Mouse (Mus musculus) neural tube, embryonic 11.5 days (tissue): Measurements from ENCODE around the gene Parm1. TPM values are rescaled to one million over a fixed set of nuclear protein-coding genes. Genes with fewer than 3 reads are reported as not detected.

Source experiments
- ATAC-seq: fragments of 200-750 bp; cut with Nextera tagmentation; 2 replicates; pipeline ENCODE4 v1.8.0; 2017; ENCODE audit warnings: moderate number of reproducible peaks, mild to moderate bottlenecking, moderate TSS enrichment, moderate library complexity; ENCODE audit not compliant: insufficient read depth, low FRiP score, low TSS enrichment
- DNase-seq: peaks from one replicate; pipeline ENCODE4 v3.0.0-alpha.2; 2015; ENCODE audit warnings: low spot score
- H3K27ac ChIP-seq: fragments of 300-500 bp; sonication (generic); 2 replicates; pipeline ENCODE4 v1.5.1; 2014; ENCODE audit warnings: low read depth, mild to moderate bottlenecking, low read length
- H3K27me3 ChIP-seq: fragments of 300-500 bp; sonication (generic); 2 replicates; pipeline ENCODE4 v1.6.1; 2014; ENCODE audit warnings: mild to moderate bottlenecking, low read length, mixed read lengths; ENCODE audit not compliant: control insufficient read depth, insufficient read depth
- H3K36me3 ChIP-seq: fragments of 300-500 bp; sonication (generic); 2 replicates; pipeline ENCODE4 v1.6.1; 2014; ENCODE audit warnings: mild to moderate bottlenecking, low read length, moderate library complexity, mixed read lengths; ENCODE audit not compliant: control insufficient read depth, insufficient read depth
- H3K4me1 ChIP-seq: fragments of 300-500 bp; sonication (generic); 2 replicates; pipeline ENCODE4 v1.6.1; 2014; ENCODE audit warnings: low read length, mixed read lengths; ENCODE audit not compliant: control insufficient read depth, insufficient read depth
- H3K4me2 ChIP-seq: fragments of 300-500 bp; sonication (generic); 2 replicates; pipeline ENCODE4 v1.6.1; 2014; ENCODE audit warnings: low read depth, mild to moderate bottlenecking, moderate library complexity
- H3K4me3 ChIP-seq: fragments of 300-500 bp; sonication (generic); 2 replicates; pipeline ENCODE4 v1.5.1; 2014; ENCODE audit warnings: low read depth, low read length
- H3K9ac ChIP-seq: fragments of 300-500 bp; sonication (generic); 2 replicates; pipeline ENCODE4 v1.6.1; 2014; ENCODE audit warnings: mild to moderate bottlenecking, low read length
- H3K9me3 ChIP-seq: fragments of 300-500 bp; sonication (generic); 2 replicates; pipeline ENCODE4 v1.6.1; 2016; ENCODE audit warnings: low read length; ENCODE audit not compliant: control insufficient read depth
- WGBS: fragments of 180-500 bp; shearing (Covaris S2); extraction: QIAGEN DNeasy Blood & Tissue Kit; methylation state at CpG from one replicate; pipeline ENCODE4 v1.1.7; 2014; 5-methylcytosine and 5-hydroxymethylcytosine counted together
- polyA plus RNA-seq: library from polyadenylated mRNA; unstranded; fragments of >200 nt; fragmentation: Nextera tagmentation; extraction: Ambion mirVana; gene quantifications from 2 replicates; pipeline ENCODE4 v1.2.1, GENCODE M21; 2014

The Parm1 gene
- polyA plus RNA-seq, 1 experiment from 2014 or later, result 17.6 TPM

GRCm38 (mm10) chr5:91610499-91610898, 93.1 kb downstream of the Parm1 start:
- H3K9me3 ChIP-seq, result no peaks in the 10 kb centered on the region
- ATAC-seq (no peak), DNase-seq (no peak)
- no peaks in the 10 kb centered on the region for H3K4me1 ChIP-seq
- H3K27ac ChIP-seq, result no peak overlapping the region
- no peaks in the 10 kb centered on the region for H3K36me3 ChIP-seq
- H3K4me2 ChIP-seq, result no peak overlapping the region
- H3K27me3 ChIP-seq, result no peaks in the 10 kb centered on the region
- H3K9ac ChIP-seq, result no peak overlapping the region
- H3K4me3 ChIP-seq, result no peak overlapping the region
- WGBS, result 85% methylated on average over 2 of the region's 2 CpGs

- Histone ChIP-seq H3K27ac (no peak overlapping the region), H3K4me3 (no peak overlapping the region), H3K27me3 (no peaks in the 10 kb centered on the region), H3K9ac (no peak overlapping the region), H3K4me2 (no peak overlapping the region), H3K36me3 (no peaks in the 10 kb centered on the region), H3K9me3 (no peaks in the 10 kb centered on the region), H3K4me1 (no peaks in the 10 kb centered on the region)
- ATAC-seq (no peak), DNase-seq (no peak)
- WGBS, result 86% methylated on average over 3 of the region's 3 CpGs
Observed at GRCm38 (mm10) chr5:91611589-91611988, 94.2 kb downstream of the Parm1 start.

DNA sequence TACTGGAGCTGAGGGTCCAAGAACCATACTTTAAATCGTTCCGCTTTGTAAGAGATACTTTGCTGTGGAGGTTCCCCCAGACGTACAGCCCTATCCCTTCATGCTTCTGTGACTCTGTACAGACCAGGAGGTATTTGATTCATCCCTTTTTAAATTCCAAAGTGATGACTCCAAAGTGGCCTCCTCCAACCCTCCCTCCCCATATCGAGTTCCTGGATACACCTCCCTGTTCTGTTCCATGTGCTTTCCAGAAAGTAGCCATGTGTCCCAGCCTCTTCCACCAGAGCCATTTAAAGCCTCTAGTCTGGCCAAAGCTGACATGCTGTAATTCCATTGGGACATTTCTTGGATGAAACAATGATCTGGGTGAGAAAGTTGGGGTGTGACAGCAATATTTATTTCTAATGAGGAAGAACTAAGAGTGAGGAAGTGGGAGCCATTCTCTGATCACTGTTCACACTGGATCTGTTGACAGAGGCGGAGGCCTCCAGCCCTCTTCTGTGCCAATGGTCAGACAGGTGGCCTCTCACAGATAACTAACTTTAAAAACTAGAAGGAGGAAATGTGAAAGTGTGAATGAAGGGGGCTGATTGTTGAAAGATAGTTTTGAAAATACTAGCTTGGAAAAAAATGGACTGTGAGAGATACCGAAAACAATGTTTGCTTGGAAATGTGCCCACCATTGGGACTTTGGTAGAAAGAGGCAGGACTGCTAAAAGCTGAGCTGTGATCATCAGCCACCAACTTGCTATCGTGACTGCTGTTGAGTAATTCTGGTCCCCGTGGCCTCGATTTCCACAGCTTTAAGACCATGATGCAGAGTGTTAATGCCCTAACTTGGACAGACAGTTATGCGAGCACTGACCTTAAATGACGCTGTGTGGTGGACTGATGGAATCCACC, 100.2 kb downstream of the Parm1 start:
- WGBS, result 89% methylated on average over 11 of the region's 11 CpGs
- H3K36me3 ChIP-seq, result no peaks in the 10 kb centered on the region
- H3K27me3 ChIP-seq, result no peaks in the 10 kb centered on the region
- H3K4me1 ChIP-seq, result no peaks in the 10 kb centered on the region
- no peak overlapping the region for H3K9ac ChIP-seq
- H3K4me3 ChIP-seq, result no peak overlapping the region
- DNase-seq, result no peak
- no peak for ATAC-seq
- H3K9me3 ChIP-seq, result no peaks in the 10 kb centered on the region
- H3K27ac ChIP-seq, result no peak overlapping the region
- H3K4me2 ChIP-seq, result no peak overlapping the region

GRCm38 (mm10) chr5:91618661-91619173, 101.3 kb downstream of the Parm1 start:
- ATAC-seq, result no peak
- Histone ChIP-seq H3K4me3 (no peak overlapping the region), H3K27ac (no peak overlapping the region), H3K4me1 (no peaks in the 10 kb centered on the region), H3K27me3 (no peaks in the 10 kb centered on the region), H3K4me2 (no peak overlapping the region), H3K36me3 (no peaks in the 10 kb centered on the region), H3K9me3 (no peaks in the 10 kb centered on the region), H3K9ac (no peak overlapping the region)
- DNase-seq, result no peak
- 86% methylated on average over 4 of the region's 4 CpGs for WGBS

- Histone ChIP-seq H3K9me3 (no peaks in the 10 kb centered on the region), H3K4me3 (no peak overlapping the region), H3K9ac (no peak overlapping the region), H3K27ac (no peak overlapping the region), H3K4me1 (no peaks in the 10 kb centered on the region), H3K27me3 (no peaks in the 10 kb centered on the region), H3K36me3 (no peaks in the 10 kb centered on the region), H3K4me2 (no peak overlapping the region)
- DNase-seq, result no peak
- ATAC-seq, result no peak
- WGBS, result 93% methylated on average over 6 of the region's 6 CpGs
Observed at GRCm38 (mm10) chr5:91621197-91621596, 103.8 kb downstream of the Parm1 start.

- Histone ChIP-seq H3K9me3 (no peaks in the 10 kb centered on the region), H3K27me3 (no peaks in the 10 kb centered on the region), H3K4me2 (no peak overlapping the region), H3K36me3 (no peaks in the 10 kb centered on the region), H3K9ac (no peak overlapping the region), H3K4me1 (no peaks in the 10 kb centered on the region), H3K27ac (no peak overlapping the region), H3K4me3 (no peak overlapping the region)
- WGBS, result 93% methylated on average over 7 of the region's 7 CpGs
- ATAC-seq (no peak), DNase-seq (no peak)
Observed at GRCm38 (mm10) chr5:91626823-91627222, 109.4 kb downstream of the Parm1 start.

DNA sequence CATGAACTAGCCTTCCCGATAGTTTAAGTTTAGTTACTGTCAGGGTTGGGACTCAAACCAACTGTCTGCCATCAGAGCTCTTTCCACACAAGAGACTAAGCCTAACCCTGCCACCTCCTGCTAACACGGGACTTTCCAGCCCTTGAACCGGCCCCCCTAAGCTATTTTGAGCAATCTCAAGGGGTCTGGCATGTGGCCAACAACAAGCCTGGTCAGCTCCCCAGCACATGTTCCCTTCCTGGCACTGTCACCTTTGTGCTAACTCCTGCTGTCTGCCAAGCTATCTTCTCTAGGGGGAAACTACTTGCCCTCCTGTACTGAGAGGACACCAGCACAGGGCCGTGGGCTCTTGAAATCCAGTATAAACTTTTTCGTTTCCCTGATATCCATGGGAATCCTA, 112.1 kb downstream of the Parm1 start:
- no peak for ATAC-seq
- WGBS, result 77% methylated on average over 5 of the region's 5 CpGs
- H3K36me3 ChIP-seq, result no peaks in the 10 kb centered on the region
- no peaks in the 10 kb centered on the region for H3K4me1 ChIP-seq
- no peak overlapping the region for H3K9ac ChIP-seq
- H3K27ac ChIP-seq, result no peak overlapping the region
- H3K4me3 ChIP-seq, result no peak overlapping the region
- no peak for DNase-seq
- H3K4me2 ChIP-seq, result no peak overlapping the region
- H3K9me3 ChIP-seq, result no peaks in the 10 kb centered on the region
- no peaks in the 10 kb centered on the region for H3K27me3 ChIP-seq

GRCm38 (mm10) chr5:91651330-91651729, 133.9 kb downstream of the Parm1 start:
- Histone ChIP-seq H3K4me3 (no peak overlapping the region), H3K27ac (no peak overlapping the region), H3K4me2 (no peak overlapping the region), H3K9me3 (no peaks in the 10 kb centered on the region), H3K27me3 (no peaks in the 10 kb centered on the region), H3K4me1 (no peaks in the 10 kb centered on the region), H3K36me3 (no peaks in the 10 kb centered on the region), H3K9ac (no peak overlapping the region)
- ATAC-seq (no peak), DNase-seq (no peak)
- 89% methylated on average over 4 of the region's 4 CpGs for WGBS
